8 mouse cellular contexts compared by ENCODE assay signal in the genomic region with DNA sequence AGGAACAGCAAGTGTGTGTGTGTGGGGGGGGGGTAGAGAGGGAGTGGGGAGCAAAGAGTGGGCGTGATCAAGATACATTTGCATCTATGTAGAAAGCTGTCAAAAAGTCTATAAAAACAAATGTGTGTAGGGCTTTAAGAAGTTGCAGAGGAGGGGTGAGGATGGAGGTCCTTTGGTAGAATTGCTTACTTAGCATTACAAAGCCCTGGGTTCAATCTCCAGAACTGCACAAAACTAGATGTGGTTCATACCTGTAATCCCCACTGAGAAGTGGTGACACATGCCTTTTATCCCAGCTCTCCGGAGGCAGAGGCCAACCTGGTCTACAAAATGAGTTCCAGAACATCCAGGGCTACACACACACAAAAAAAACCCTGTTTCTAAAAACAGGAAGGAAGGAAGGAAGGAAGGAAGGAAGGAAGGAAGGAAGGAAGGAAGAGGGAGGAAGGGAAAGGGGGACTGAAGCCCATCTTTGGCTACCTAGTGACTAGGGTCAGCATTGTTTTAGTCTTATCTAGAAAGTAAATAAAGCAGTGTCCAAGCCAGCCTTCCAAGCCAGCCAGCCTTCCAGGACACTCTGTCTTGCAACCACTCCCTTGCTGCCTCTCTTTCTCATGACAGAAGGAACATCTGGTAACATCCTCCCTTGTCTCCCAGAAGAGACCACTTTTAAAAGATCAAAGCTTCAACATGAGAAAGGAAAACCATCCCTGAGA. TPM values are rescaled to one million over a fixed set of nuclear protein-coding genes. Genes with fewer than 3 reads are reported as not detected.
DNase-seq lines count a peak whose midpoint lies in the region; ATAC-seq lines count a peak whose summit lies in the region.

No protein-coding gene starts in this region.

- WGBS in heart, embryonic 13.5 days: 68% methylated on average over 2 of the region's 2 CpGs
- 91% methylated on average over 2 of the region's 2 CpGs for WGBS in hindbrain, embryonic 15.5 days
- 81% methylated on average over 2 of the region's 2 CpGs for WGBS in midbrain, embryonic 12.5 days

- DNase-seq in heart, postnatal 14 days: no peak
- no peak for DNase-seq in thymus, postnatal 14 days
- no peak for DNase-seq in gastrocnemius, postnatal 14 days
- DNase-seq in lung, adult 18-20 months: no peak

- no peak for ATAC-seq in heart, embryonic 13.5 days (ENCODE audit: extremely low read depth, insufficient number of reproducible peaks, low FRiP score, low TSS enrichment)
- ATAC-seq in hindbrain, embryonic 15.5 days (ENCODE audit: low FRiP score, low read depth): no peak
- ATAC-seq in midbrain, embryonic 12.5 days (ENCODE audit: low FRiP score, low read depth): no peak

- peak overlapping the region; percentile 80 for H3K4me3 ChIP-seq in heart, embryonic 13.5 days
- peak overlapping the region; percentile 86 for H3K4me3 ChIP-seq in brown adipose tissue, adult 24 weeks (ENCODE audit: insufficient read depth, low read depth, low read length)
- H3K4me3 ChIP-seq in hindbrain, embryonic 15.5 days: peak overlapping the region; percentile 78; the same call in 1 of the 2 replicates
- peak overlapping the region; percentile 72; the same call in 1 of the 2 replicates for H3K4me3 ChIP-seq in midbrain, embryonic 12.5 days

- H3K27ac ChIP-seq in heart, embryonic 13.5 days (replicated peaks): peak overlapping the region; percentile 37; the same call in 1 of the 2 replicates
- H3K27ac ChIP-seq in brown adipose tissue, adult 24 weeks (replicated peaks; ENCODE audit: low read depth, low read length): no peak overlapping the region; the same call in 1 of the 2 replicates
- H3K27ac ChIP-seq in hindbrain, embryonic 15.5 days (replicated peaks): no peak overlapping the region
- no peak overlapping the region for H3K27ac ChIP-seq in midbrain, embryonic 12.5 days (replicated peaks)

- peaks cover 67% of the 10 kb centered on the region for H3K4me1 ChIP-seq in heart, embryonic 13.5 days
- H3K4me1 ChIP-seq in brown adipose tissue, adult 24 weeks (ENCODE audit: control insufficient read depth, insufficient read depth, insufficient read length, low read length): peaks cover 33% of the 10 kb centered on the region
- peaks cover 58% of the 10 kb centered on the region for H3K4me1 ChIP-seq in hindbrain, embryonic 15.5 days (replicated peaks)
- peaks cover 54% of the 10 kb centered on the region for H3K4me1 ChIP-seq in midbrain, embryonic 12.5 days

- H3K36me3 ChIP-seq in heart, embryonic 13.5 days: peaks cover 24% of the 10 kb centered on the region
- no peaks in the 10 kb centered on the region for H3K36me3 ChIP-seq in hindbrain, embryonic 15.5 days
- no peaks in the 10 kb centered on the region for H3K36me3 ChIP-seq in midbrain, embryonic 12.5 days

- H3K9ac ChIP-seq in heart, embryonic 13.5 days: peak overlapping the region; percentile 97
- H3K9ac ChIP-seq in hindbrain, embryonic 15.5 days: no peak overlapping the region
- H3K9ac ChIP-seq in midbrain, embryonic 12.5 days (replicated peaks): no peak overlapping the region

- peak overlapping the region; percentile 84 for H3K4me2 ChIP-seq in heart, embryonic 13.5 days
- H3K4me2 ChIP-seq in hindbrain, embryonic 15.5 days: peak overlapping the region; percentile 88
- H3K4me2 ChIP-seq in midbrain, embryonic 12.5 days (replicated peaks): peak overlapping the region; percentile 79

- intact Hi-C loops in heart, postnatal 14 days (cut with DNase I): loop anchor here (5.0 kb wide), 3 partner anchors 50 to 90 kb away; no protein-coding TSS in a partner anchor
- intact Hi-C loops in gastrocnemius, postnatal 14 days (cut with DNase I; ENCODE audit: low total_unique reads): loop anchor here (5.0 kb wide), 1 partner anchor 60 kb away; no protein-coding TSS in a partner anchor

- no peaks in the 10 kb centered on the region for H3K9me3 ChIP-seq in heart, embryonic 13.5 days
- H3K9me3 ChIP-seq in hindbrain, embryonic 15.5 days: no peaks in the 10 kb centered on the region
- no peaks in the 10 kb centered on the region for H3K9me3 ChIP-seq in midbrain, embryonic 12.5 days

- H3K27me3 ChIP-seq in heart, embryonic 13.5 days (replicated peaks): no peaks in the 10 kb centered on the region; the same call in 1 of the 2 replicates
- H3K27me3 ChIP-seq in hindbrain, embryonic 15.5 days: no peaks in the 10 kb centered on the region
- peaks cover 40% of the 10 kb centered on the region for H3K27me3 ChIP-seq in midbrain, embryonic 12.5 days

RNA-seq across cellular contexts. Expression of a gene that starts 5.3 kb away (rescaled TPM):
- 8.6 and 8.8 TPM in 2 replicates for polyA plus RNA-seq in heart, embryonic 13.5 days (2015; fragmentation: Nextera tagmentation; extraction: Ambion mirVana)
- total RNA-seq in heart, postnatal 14 days (2021): 10 to 100 TPM; 29.7 to 46.1 TPM
- 17.1 and 23.1 TPM in 2 replicates for polyA plus RNA-seq in brown adipose tissue, adult 24 weeks (2012; ENCODE audit: insufficient read depth, insufficient read length, missing spikeins)
- polyA plus RNA-seq in hindbrain, embryonic 15.5 days (2015; fragmentation: Nextera tagmentation; extraction: Ambion mirVana): 5.4 and 7.2 TPM in 2 replicates
- 4.9 and 5.8 TPM in 2 replicates for polyA plus RNA-seq in midbrain, embryonic 12.5 days (2016; fragmentation: Nextera tagmentation; extraction: Ambion mirVana)
- total RNA-seq in gastrocnemius, postnatal 14 days (2021): 1 to 10 TPM; 6.7 to 7.8 TPM
